ENCODE assay signal across 8 mouse cellular contexts in the genomic region with DNA sequence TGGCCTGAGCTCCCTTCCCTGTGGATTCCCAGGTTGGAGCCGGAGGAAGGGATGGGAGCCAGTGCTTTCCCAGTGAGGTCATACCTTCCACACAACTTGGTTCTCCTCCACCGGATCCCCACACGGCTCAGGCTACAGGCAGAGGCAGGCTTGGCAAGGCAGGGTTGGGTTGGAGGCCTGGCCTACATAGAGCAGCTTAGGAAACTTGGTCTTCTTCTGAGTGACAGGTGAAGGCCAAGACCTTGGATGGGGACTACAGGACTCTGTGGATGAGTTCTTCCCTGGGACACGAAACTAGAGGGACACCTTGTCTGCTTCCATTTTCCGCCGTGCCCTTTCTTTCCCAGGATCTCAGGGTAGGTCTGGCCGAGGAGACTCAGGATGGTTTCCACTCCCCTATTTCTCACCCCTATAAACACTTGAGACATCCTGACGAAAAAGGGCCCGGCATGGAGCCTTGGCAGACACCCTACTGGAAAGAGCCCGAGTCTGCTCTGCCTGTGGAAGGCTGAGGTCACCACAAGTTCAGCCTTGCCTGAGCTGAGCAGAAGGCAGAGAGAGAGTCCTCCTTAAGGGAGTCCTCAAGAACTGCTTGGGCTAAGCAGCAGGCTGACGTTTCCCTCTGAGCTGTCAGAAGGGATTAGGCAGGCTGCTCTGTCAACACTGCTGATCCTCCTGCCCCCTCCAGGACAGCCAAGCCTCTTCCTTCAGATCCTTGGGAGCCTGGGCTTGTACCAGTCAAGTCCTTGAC.
DNase-seq lines count a peak whose midpoint lies in the region; ATAC-seq lines count a peak whose summit lies in the region.

No protein-coding gene starts in this region.

- H3K4me2 ChIP-seq in hindbrain, embryonic 11.5 days (replicated peaks; ENCODE audit: low read depth, low read length), result no peak overlapping the region
- H3K4me2 ChIP-seq in heart, embryonic 12.5 days, result no peak overlapping the region
- no peak overlapping the region for H3K4me2 ChIP-seq in lung, embryonic 15.5 days

- no peaks in the 10 kb centered on the region for H3K9me3 ChIP-seq in hindbrain, embryonic 10.5 days
- H3K9me3 ChIP-seq in hindbrain, embryonic 11.5 days (ENCODE audit: control insufficient read depth, low read length), result no peaks in the 10 kb centered on the region
- no peaks in the 10 kb centered on the region for H3K9me3 ChIP-seq in heart, embryonic 12.5 days (replicated peaks)
- no peaks in the 10 kb centered on the region for H3K9me3 ChIP-seq in lung, embryonic 15.5 days

- H3K9ac ChIP-seq in hindbrain, embryonic 11.5 days (ENCODE audit: low read depth, low read length), result no peak overlapping the region
- H3K9ac ChIP-seq in heart, embryonic 12.5 days, result no peak overlapping the region; the same call in 1 of the 2 replicates
- H3K9ac ChIP-seq in lung, embryonic 15.5 days, result no peak overlapping the region

- peaks cover 51% of the 10 kb centered on the region; the same call in 1 of the 2 replicates for H3K27me3 ChIP-seq in hindbrain, embryonic 10.5 days (ENCODE audit: insufficient read depth, poor library complexity, severe bottlenecking)
- H3K27me3 ChIP-seq in hindbrain, embryonic 11.5 days (ENCODE audit: control insufficient read depth, insufficient read depth, low read length), result no peaks in the 10 kb centered on the region
- peaks cover 18% of the 10 kb centered on the region; the same call in 1 of the 2 replicates for H3K27me3 ChIP-seq in heart, embryonic 12.5 days (replicated peaks)
- 0 out of 2 replicates have a peak, but pooled peaks cover 3% of the 10 kb centered on the region for H3K27me3 ChIP-seq in lung, embryonic 15.5 days

- DNase-seq in hindbrain, embryonic 10.5 days (ENCODE audit: low spot score), result no peak
- DNase-seq in hindbrain, embryonic 11.5 days (ENCODE audit: low spot score), result no peak
- peak; percentile 46 for DNase-seq in adrenal gland, postnatal 25 days
- DNase-seq in spleen, adult 12 weeks (ENCODE audit: low spot score), result no peak
- DNase-seq in thymus, postnatal 36 days, result no peak

- no peak for ATAC-seq in hindbrain, embryonic 11.5 days (ENCODE audit: low FRiP score)
- 0 out of 2 replicates have a peak, but pooled peaks have one; percentile 45 for ATAC-seq in heart, embryonic 12.5 days (ENCODE audit: insufficient number of reproducible peaks, low FRiP score)
- peak; percentile 78 for ATAC-seq in lung, embryonic 15.5 days (ENCODE audit: borderline replicate concordance, extremely low read depth, low FRiP score, low TSS enrichment)
- no peak for ATAC-seq in erythroblast, adult 5-6 weeks (replicated peaks; ENCODE audit: low FRiP score, poor library complexity, severe bottlenecking)

- H3K27ac ChIP-seq in hindbrain, embryonic 10.5 days, result 0 out of 2 replicates have a peak overlapping the region, but pooled peaks have one; percentile 40
- no peak overlapping the region for H3K27ac ChIP-seq in hindbrain, embryonic 11.5 days (ENCODE audit: low read depth, low read length)
- H3K27ac ChIP-seq in heart, embryonic 12.5 days (ENCODE audit: poor library complexity, severe bottlenecking), result 0 out of 2 replicates have a peak overlapping the region, but pooled peaks have one; percentile 2
- H3K27ac ChIP-seq in lung, embryonic 15.5 days, result peak overlapping the region; percentile 82

- no peaks in the 10 kb centered on the region for H3K36me3 ChIP-seq in hindbrain, embryonic 10.5 days
- no peaks in the 10 kb centered on the region for H3K36me3 ChIP-seq in hindbrain, embryonic 11.5 days (ENCODE audit: control insufficient read depth, insufficient read depth, low read length)
- H3K36me3 ChIP-seq in heart, embryonic 12.5 days, result no peaks in the 10 kb centered on the region
- H3K36me3 ChIP-seq in lung, embryonic 15.5 days, result no peaks in the 10 kb centered on the region

- H3K4me1 ChIP-seq in hindbrain, embryonic 10.5 days (replicated peaks), result peaks cover 30% of the 10 kb centered on the region
- no peaks in the 10 kb centered on the region; the same call in 1 of the 2 replicates for H3K4me1 ChIP-seq in hindbrain, embryonic 11.5 days (replicated peaks; ENCODE audit: control insufficient read depth, insufficient read depth, low read length)
- H3K4me1 ChIP-seq in heart, embryonic 12.5 days (replicated peaks), result peaks cover 16% of the 10 kb centered on the region
- peaks cover 64% of the 10 kb centered on the region for H3K4me1 ChIP-seq in lung, embryonic 15.5 days

- WGBS in hindbrain, embryonic 10.5 days, result 64% methylated on average over 11 of the region's 11 CpGs
- 70% methylated on average over 11 of the region's 11 CpGs for WGBS in hindbrain, embryonic 11.5 days
- 45% methylated on average over 11 of the region's 11 CpGs for WGBS in heart, embryonic 12.5 days
- 29% methylated on average over 11 of the region's 11 CpGs for WGBS in lung, embryonic 15.5 days

- no peak overlapping the region for H3K4me3 ChIP-seq in hindbrain, embryonic 10.5 days
- H3K4me3 ChIP-seq in hindbrain, embryonic 11.5 days (ENCODE audit: low read depth, low read length), result no peak overlapping the region
- H3K4me3 ChIP-seq in heart, embryonic 12.5 days, result no peak overlapping the region
- H3K4me3 ChIP-seq in lung, embryonic 15.5 days, result no peak overlapping the region

Comparison
In these comparisons a context has a peak if more than half of its experiments do, and no peak if none do; other contexts are left out.
1. ATAC-seq: peak in heart, embryonic 12.5 days (single experiment) and lung, embryonic 15.5 days (single experiment); none in hindbrain, embryonic 11.5 days (single experiment) and erythroblast, adult 5-6 weeks (single experiment).